ENCODE assay signal across 8 mouse cellular contexts in genomic region chr12:51844771-51845256, GRCm38 (mm10). TPM values are rescaled to one million over a fixed set of nuclear protein-coding genes. Genes with fewer than 3 reads are reported as not detected.
DNase-seq lines count a peak whose midpoint lies in the region; ATAC-seq lines count a peak whose summit lies in the region.

No protein-coding gene starts in this region.

- peak overlapping the region; percentile 67 for H3K4me3 ChIP-seq in brown adipose tissue, adult 24 weeks (ENCODE audit: insufficient read depth, low read depth, low read length)
- peak overlapping the region; percentile 68 for H3K4me3 ChIP-seq in heart, embryonic 13.5 days
- peak overlapping the region; percentile 64 for H3K4me3 ChIP-seq in liver, embryonic 12.5 days
- H3K4me3 ChIP-seq in stomach, embryonic 15.5 days (replicated peaks): peak overlapping the region; percentile 55

- H3K9ac ChIP-seq in heart, embryonic 13.5 days: peak overlapping the region; percentile 86
- H3K9ac ChIP-seq in liver, embryonic 12.5 days: peak overlapping the region; percentile 79
- H3K9ac ChIP-seq in stomach, embryonic 15.5 days: peak overlapping the region; percentile 32; the same call in 1 of the 2 replicates

- ATAC-seq in heart, embryonic 13.5 days (ENCODE audit: extremely low read depth, insufficient number of reproducible peaks, low FRiP score, low TSS enrichment): peak; percentile 93
- peak; percentile 98 for ATAC-seq in liver, embryonic 12.5 days
- peak; percentile 99 for ATAC-seq in stomach, embryonic 15.5 days (ENCODE audit: insufficient read depth, low FRiP score, low read depth)

- H3K4me1 ChIP-seq in brown adipose tissue, adult 24 weeks (ENCODE audit: control insufficient read depth, insufficient read depth, insufficient read length, low read length): peaks cover 14% of the 10 kb centered on the region; the same call in 1 of the 2 replicates
- H3K4me1 ChIP-seq in heart, embryonic 13.5 days: peaks cover 23% of the 10 kb centered on the region
- peaks cover 79% of the 10 kb centered on the region for H3K4me1 ChIP-seq in liver, embryonic 12.5 days
- H3K4me1 ChIP-seq in stomach, embryonic 15.5 days: 0 out of 2 replicates have a peak, but pooled peaks cover 9% of the 10 kb centered on the region

- no peaks in the 10 kb centered on the region for H3K27me3 ChIP-seq in heart, embryonic 13.5 days (replicated peaks)
- H3K27me3 ChIP-seq in liver, embryonic 12.5 days (replicated peaks): no peaks in the 10 kb centered on the region
- H3K27me3 ChIP-seq in stomach, embryonic 15.5 days (replicated peaks): no peaks in the 10 kb centered on the region

- H3K36me3 ChIP-seq in heart, embryonic 13.5 days: no peaks in the 10 kb centered on the region
- H3K36me3 ChIP-seq in liver, embryonic 12.5 days: no peaks in the 10 kb centered on the region
- no peaks in the 10 kb centered on the region for H3K36me3 ChIP-seq in stomach, embryonic 15.5 days

- DNase-seq in CD4-positive helper T cell, adult 2 months (ENCODE audit: low read depth, low spot score): peak; percentile 88
- peak; percentile 94 for DNase-seq in fat pad, adult 2 months (ENCODE audit: extremely low read depth, low read depth, low spot score)
- peak; percentile 96 for DNase-seq in kidney, postnatal 10 days
- peak; percentile 88 to 90 for DNase-seq in natural killer cell, adult 2 months (ENCODE audit: low spot score in 2 of 2)

- WGBS in heart, embryonic 13.5 days: 0% methylated on average over 17 of the region's 17 CpGs
- WGBS in liver, embryonic 12.5 days (ENCODE audit: insufficient replicate concordance): 1% methylated on average over 17 of the region's 17 CpGs
- WGBS in stomach, embryonic 15.5 days: 0% methylated on average over 17 of the region's 17 CpGs

- H3K27ac ChIP-seq in brown adipose tissue, adult 24 weeks (replicated peaks; ENCODE audit: low read depth, low read length): peak overlapping the region; percentile 93
- H3K27ac ChIP-seq in heart, embryonic 13.5 days (replicated peaks): peak overlapping the region; percentile 95
- H3K27ac ChIP-seq in liver, embryonic 12.5 days: peak overlapping the region; percentile 99
- H3K27ac ChIP-seq in stomach, embryonic 15.5 days: peak overlapping the region; percentile 95

- H3K9me3 ChIP-seq in heart, embryonic 13.5 days: no peaks in the 10 kb centered on the region
- H3K9me3 ChIP-seq in liver, embryonic 12.5 days (replicated peaks): no peaks in the 10 kb centered on the region
- no peaks in the 10 kb centered on the region for H3K9me3 ChIP-seq in stomach, embryonic 15.5 days

- peak overlapping the region; percentile 78 for H3K4me2 ChIP-seq in heart, embryonic 13.5 days
- peak overlapping the region; percentile 75 for H3K4me2 ChIP-seq in liver, embryonic 12.5 days
- H3K4me2 ChIP-seq in stomach, embryonic 15.5 days: peak overlapping the region; percentile 70

RNA-seq across cellular contexts. Expression of gene Hectd1, which starts 15.5 kb away (rescaled TPM):
- polyA plus RNA-seq in brown adipose tissue, adult 24 weeks (2012; ENCODE audit: insufficient read depth, insufficient read length, missing spikeins): 27.3 and 27.8 TPM in 2 replicates
- 28.7 and 32.0 TPM in 2 replicates for polyA plus RNA-seq in heart, embryonic 13.5 days (2015; fragmentation: Nextera tagmentation; extraction: Ambion mirVana)
- 48.0 and 48.4 TPM in 2 replicates for polyA plus RNA-seq in liver, embryonic 12.5 days (2016; fragmentation: Nextera tagmentation; extraction: Ambion mirVana)
- polyA plus RNA-seq in stomach, embryonic 15.5 days (2015; fragmentation: Nextera tagmentation; extraction: Ambion mirVana): 38.3 and 40.7 TPM in 2 replicates

Comparison
In these comparisons a context has a peak if more than half of its experiments do, and no peak if none do; other contexts are left out.
1. Peak in every context shown above with its lines: DNase-seq, ATAC-seq, H3K4me3 ChIP-seq and H3K27ac ChIP-seq.
2. H3K9ac ChIP-seq: peak in every context shown above with its lines; median percentile 86 in heart, embryonic 13.5 days; 79 in liver, embryonic 12.5 days; 32 in stomach, embryonic 15.5 days.